Mouse (Mus musculus): ENCODE data around the gene Nlrp10. TPM values are rescaled to one million over a fixed set of nuclear protein-coding genes. Genes with fewer than 3 reads are reported as not detected.

Nlrp10 gene
- polyA plus RNA-seq, 1 experiment from 2014 or later: not detected

GRCm38 (mm10) chr7:108944002-108944401, 14.0 kb upstream of the Nlrp10 start:
- no peak overlapping the region for H3K27ac ChIP-seq (replicated peaks)
- no peaks in the 10 kb centered on the region for H3K4me1 ChIP-seq (replicated peaks)
- ATAC-seq (ENCODE audit: low read depth): peak; percentile 65
- no peaks in the 10 kb centered on the region for H3K9me3 ChIP-seq
- no peak overlapping the region for H3K4me2 ChIP-seq
- H3K9ac ChIP-seq: no peak overlapping the region
- peaks cover 71% of the 10 kb centered on the region for H3K36me3 ChIP-seq
- peaks cover 4% of the 10 kb centered on the region for H3K27me3 ChIP-seq
- 4% methylated on average over 2 of the region's 2 CpGs for WGBS
- H3K4me3 ChIP-seq: no peak overlapping the region

- H3K4me2 ChIP-seq: no peak overlapping the region
- H3K27ac ChIP-seq (replicated peaks): no peak overlapping the region
- H3K9me3 ChIP-seq: no peaks in the 10 kb centered on the region
- ATAC-seq (ENCODE audit: low read depth): no peak
- H3K4me1 ChIP-seq (replicated peaks): peaks cover 4% of the 10 kb centered on the region
- peaks cover 88% of the 10 kb centered on the region for H3K36me3 ChIP-seq
- WGBS: 95% methylated on average over 9 of the region's 9 CpGs
- H3K9ac ChIP-seq: no peak overlapping the region
- H3K4me3 ChIP-seq: no peak overlapping the region
- no peaks in the 10 kb centered on the region for H3K27me3 ChIP-seq
These were observed 11.5 kb upstream of the Nlrp10 start for GRCm38 (mm10) chr7:108941466-108941865.

- no peaks in the 10 kb centered on the region for H3K27me3 ChIP-seq
- no peak overlapping the region for H3K4me3 ChIP-seq
- 97% methylated on average over 4 of the region's 4 CpGs for WGBS
- no peak overlapping the region for H3K9ac ChIP-seq
- peaks cover 22% of the 10 kb centered on the region for H3K4me1 ChIP-seq (replicated peaks)
- H3K27ac ChIP-seq (replicated peaks): no peak overlapping the region
- 0 out of 2 replicates have a peak overlapping the region, but pooled peaks have one; percentile 95 for H3K4me2 ChIP-seq
- ATAC-seq (ENCODE audit: low read depth): no peak
- peaks cover 49% of the 10 kb centered on the region for H3K36me3 ChIP-seq
- no peaks in the 10 kb centered on the region for H3K9me3 ChIP-seq
These were observed 6.6 kb upstream of the Nlrp10 start for GRCm38 (mm10) chr7:108936591-108936990.

GRCm38 (mm10) chr7:108935411-108935810, 5.4 kb upstream of the Nlrp10 start:
- Histone ChIP-seq H3K27ac (replicated peaks) (no peak overlapping the region), H3K27me3 (no peaks in the 10 kb centered on the region), H3K4me1 (replicated peaks) (peaks cover 22% of the 10 kb centered on the region), H3K4me2 (peak overlapping the region; percentile 95), H3K9ac (peak overlapping the region; percentile 93), H3K4me3 (peak overlapping the region; percentile 86), H3K9me3 (no peaks in the 10 kb centered on the region), H3K36me3 (peaks cover 37% of the 10 kb centered on the region)
- WGBS: 89% methylated on average over 7 of the region's 7 CpGs
- no peak for ATAC-seq (ENCODE audit: low read depth)

- 6% methylated on average over 8 of the region's 8 CpGs for WGBS
- H3K36me3 ChIP-seq: peaks cover 32% of the 10 kb centered on the region
- H3K4me3 ChIP-seq: peak overlapping the region; percentile 86
- peaks cover 22% of the 10 kb centered on the region for H3K4me1 ChIP-seq (replicated peaks)
- H3K27me3 ChIP-seq: no peaks in the 10 kb centered on the region
- H3K4me2 ChIP-seq: peak overlapping the region; percentile 95
- H3K9me3 ChIP-seq: no peaks in the 10 kb centered on the region
- peak overlapping the region; percentile 93 for H3K9ac ChIP-seq
- peak overlapping the region; percentile 87 for H3K27ac ChIP-seq (replicated peaks)
- ATAC-seq (ENCODE audit: low read depth): peak; percentile 11
These were observed 4.9 kb upstream of the Nlrp10 start for GRCm38 (mm10) chr7:108934836-108935235.

GRCm38 (mm10) chr7:108933794-108934731, 4.1 kb upstream of the Nlrp10 start, which contains the start of gene Eif3f:
Eif3f (plus strand) TSS chr7:108934417.
- H3K36me3 ChIP-seq: peaks cover 24% of the 10 kb centered on the region
- H3K4me2 ChIP-seq: peak within 1 kb of the TSS; percentile 95
- no peaks in the 10 kb centered on the region for H3K9me3 ChIP-seq
- WGBS: 2% methylated on average over 50 of the region's 50 CpGs
- H3K4me1 ChIP-seq (replicated peaks): peaks cover 22% of the 10 kb centered on the region
- peak within 1 kb of the TSS; percentile 86 for H3K4me3 ChIP-seq
- no peaks in the 10 kb centered on the region for H3K27me3 ChIP-seq
- H3K9ac ChIP-seq: peak within 1 kb of the TSS; percentile 93
- peak; percentile 96 for ATAC-seq (ENCODE audit: low read depth)
- H3K27ac ChIP-seq (replicated peaks): peak within 1 kb of the TSS; percentile 87

- ATAC-seq (ENCODE audit: low read depth): no peak
- Histone ChIP-seq H3K4me3 (no peak overlapping the region), H3K4me2 (no peak overlapping the region), H3K27ac (replicated peaks) (no peak overlapping the region), H3K9me3 (no peaks in the 10 kb centered on the region), H3K4me1 (replicated peaks) (no peaks in the 10 kb centered on the region), H3K27me3 (no peaks in the 10 kb centered on the region; the same call in 1 of the 2 replicates), H3K9ac (no peak overlapping the region), H3K36me3 (no peaks in the 10 kb centered on the region)
- 82% methylated on average over 11 of the region's 11 CpGs for WGBS
These were observed 1.4 kb downstream of the Nlrp10 start for GRCm38 (mm10) chr7:108928280-108929188.

GRCm38 (mm10) chr7:108927043-108927442, 2.9 kb downstream of the Nlrp10 start:
- no peak for ATAC-seq (ENCODE audit: low read depth)
- no peak overlapping the region for H3K9ac ChIP-seq
- no peak overlapping the region for H3K4me3 ChIP-seq
- no peaks in the 10 kb centered on the region for H3K4me1 ChIP-seq (replicated peaks)
- no peaks in the 10 kb centered on the region; the same call in 1 of the 2 replicates for H3K27me3 ChIP-seq
- no peaks in the 10 kb centered on the region for H3K9me3 ChIP-seq
- no peaks in the 10 kb centered on the region for H3K36me3 ChIP-seq
- no peak overlapping the region for H3K27ac ChIP-seq (replicated peaks)
- no peak overlapping the region for H3K4me2 ChIP-seq
- 71% methylated on average over 4 of the region's 4 CpGs for whole genome bisulfite sequencing

- no peak for ATAC-seq (ENCODE audit: low read depth)
- WGBS: 84% methylated on average over 2 of the region's 2 CpGs
These were observed 26.0 kb downstream of the Nlrp10 start for GRCm38 (mm10) chr7:108903969-108904368.

GRCm38 (mm10) chr7:108894320-108894719, 35.7 kb downstream of the Nlrp10 start, which contains the start of gene Olfr519:
Olfr519 (minus strand) TSS chr7:108894420.
- no peaks in the 10 kb centered on the region for H3K27me3 ChIP-seq
- no peak within 1 kb of the TSS for H3K4me2 ChIP-seq
- H3K4me1 ChIP-seq (replicated peaks): no peaks in the 10 kb centered on the region
- H3K36me3 ChIP-seq: no peaks in the 10 kb centered on the region
- WGBS: 84% methylated on average over 5 of the region's 5 CpGs
- no peak within 1 kb of the TSS for H3K9ac ChIP-seq
- no peak within 1 kb of the TSS for H3K4me3 ChIP-seq
- ATAC-seq (ENCODE audit: low read depth): no peak
- no peak within 1 kb of the TSS for H3K27ac ChIP-seq (replicated peaks)
- H3K9me3 ChIP-seq: no peaks in the 10 kb centered on the region

More at GRCm38 (mm10) chr7:108903969-108904368, 26.0 kb downstream of the Nlrp10 start:
- H3K4me1 ChIP-seq (replicated peaks): no peaks in the 10 kb centered on the region
- H3K9me3 ChIP-seq: no peaks in the 10 kb centered on the region
- no peaks in the 10 kb centered on the region for H3K36me3 ChIP-seq
- no peak overlapping the region for H3K9ac ChIP-seq
- H3K27me3 ChIP-seq: no peaks in the 10 kb centered on the region
- no peak overlapping the region for H3K27ac ChIP-seq (replicated peaks)
- no peak overlapping the region for H3K4me3 ChIP-seq
- no peak overlapping the region for H3K4me2 ChIP-seq

GRCm38 (mm10) chr7:108884906-108885305, 45.1 kb downstream of the Nlrp10 start, which contains the start of gene Olfr518:
Olfr518 (minus strand) TSS chr7:108885006.
- ATAC-seq (ENCODE audit: low read depth): no peak
- WGBS: 84% methylated on average over 4 of the region's 4 CpGs
- Histone ChIP-seq H3K9me3 (no peaks in the 10 kb centered on the region), H3K27ac (replicated peaks) (no peak within 1 kb of the TSS), H3K27me3 (no peaks in the 10 kb centered on the region), H3K36me3 (no peaks in the 10 kb centered on the region), H3K4me3 (no peak within 1 kb of the TSS), H3K4me2 (no peak within 1 kb of the TSS), H3K4me1 (replicated peaks) (no peaks in the 10 kb centered on the region), H3K9ac (no peak within 1 kb of the TSS)
